Mouse (Mus musculus): Measurements from ENCODE around the gene Ntrk2. TPM values are rescaled to one million over a fixed set of nuclear protein-coding genes. Genes with fewer than 3 reads are reported as not detected.

Ntrk2 gene
- polyA plus RNA-seq, 1 experiment from 2014 or later: 3.2 TPM

- H3K27me3 ChIP-seq (ENCODE audit: control insufficient read depth, insufficient read depth, low read depth, low read length): no peaks in the 10 kb centered on the region
- H3K4me2 ChIP-seq (ENCODE audit: low read depth, low read length): no peak overlapping the region
- no peaks in the 10 kb centered on the region for H3K36me3 ChIP-seq (ENCODE audit: control insufficient read depth, insufficient read depth, low read length)
- H3K9ac ChIP-seq (ENCODE audit: low read length): no peak overlapping the region
- H3K9me3 ChIP-seq (ENCODE audit: control insufficient read depth, low read length): peaks cover 4% of the 10 kb centered on the region; the same call in 1 of the 2 replicates
- WGBS: 45% methylated on average over 5 of the region's 5 CpGs
- H3K4me1 ChIP-seq (replicated peaks; ENCODE audit: control insufficient read depth, insufficient read depth, low read length): no peaks in the 10 kb centered on the region
- no peak overlapping the region for H3K4me3 ChIP-seq (ENCODE audit: low read length)
- ATAC-seq (ENCODE audit: low read depth): no peak
- H3K27ac ChIP-seq (ENCODE audit: low read length): no peak overlapping the region
Measured at GRCm38 (mm10) chr13:59182630-59183029, 376.3 kb downstream of the Ntrk2 start.

Other genes starting within 250 kb of the Ntrk2 start
- gene Slc28a3, start 195.7 kb upstream of the Ntrk2 start, polyA plus RNA-seq (2015; fragmentation: Nextera tagmentation; extraction: Ambion mirVana): 0.08 TPM in 1 of 2 replicates, not detected in the other